Mouse (Mus musculus): ENCODE data around the gene Ctsh.

The Ctsh gene

GRCm38 (mm10) chr9:90113651-90114566 lies 60.0 kb downstream of the Ctsh start:
- DNase-seq, result peak; percentile 92

GRCm38 (mm10) chr9:90114567-90115307 lies 60.8 kb downstream of the Ctsh start, which contains the start of gene Morf4l1:
Gene Morf4l1 (minus strand): TSS chr9:90114774.
- peak; percentile 99 for DNase-seq

- no peak for DNase-seq
These were observed 61.4 kb downstream of the Ctsh start for GRCm38 (mm10) chr9:90115308-90115700.

- no peak for DNase-seq
These were observed 63.3 kb downstream of the Ctsh start for GRCm38 (mm10) chr9:90117234-90117633.

- DNase-seq, result no peak
These were observed 68.3 kb downstream of the Ctsh start for GRCm38 (mm10) chr9:90122246-90122740.

GRCm38 (mm10) chr9:90124156-90124872 lies 70.4 kb downstream of the Ctsh start:
- no peak for DNase-seq

GRCm38 (mm10) chr9:90124873-90125245 lies 70.9 kb downstream of the Ctsh start:
- DNase-seq, result no peak
